Mouse (Mus musculus) brain, embryonic 14.5 days (tissue): ENCODE measurements around the gene Hist1h2af. TPM values are rescaled to one million over a fixed set of nuclear protein-coding genes. Genes with fewer than 3 reads are reported as not detected.

ENCODE experiments used
- DNase-seq: peaks from one replicate; pipeline ENCODE4 v3.0.0-alpha.2; 2011; ENCODE audit warnings: low read depth
- CTCF ChIP-seq: fragments of 200-500 bp; IDR thresholded peaks from 2 replicates; pipeline ENCODE4 v1.5.1; 2012; ENCODE audit warnings: inconsistent platforms, mild to moderate bottlenecking, moderate library complexity, borderline replicate concordance; ENCODE audit not compliant: insufficient read depth, insufficient read length; ENCODE audit errors: extremely low read depth
- POLR2A ChIP-seq: fragments of 200-500 bp; IDR thresholded peaks from 2 replicates; pipeline ENCODE4 v1.6.1; 2012; ENCODE audit warnings: mild to moderate bottlenecking, inconsistent platforms, borderline replicate concordance; ENCODE audit not compliant: poor library complexity, insufficient read depth, insufficient read length, severe bottlenecking; ENCODE audit errors: extremely low read depth
- polyA plus RNA-seq: library from polyadenylated mRNA; depleted of rRNA; stranded (reverse); fragments of >200 nt; gene quantifications from 2 replicates; pipeline ENCODE4 v1.2.3, GENCODE M21; 2012

The Hist1h2af gene
- polyA plus RNA-seq, 1 experiment = 536 TPM

DNA sequence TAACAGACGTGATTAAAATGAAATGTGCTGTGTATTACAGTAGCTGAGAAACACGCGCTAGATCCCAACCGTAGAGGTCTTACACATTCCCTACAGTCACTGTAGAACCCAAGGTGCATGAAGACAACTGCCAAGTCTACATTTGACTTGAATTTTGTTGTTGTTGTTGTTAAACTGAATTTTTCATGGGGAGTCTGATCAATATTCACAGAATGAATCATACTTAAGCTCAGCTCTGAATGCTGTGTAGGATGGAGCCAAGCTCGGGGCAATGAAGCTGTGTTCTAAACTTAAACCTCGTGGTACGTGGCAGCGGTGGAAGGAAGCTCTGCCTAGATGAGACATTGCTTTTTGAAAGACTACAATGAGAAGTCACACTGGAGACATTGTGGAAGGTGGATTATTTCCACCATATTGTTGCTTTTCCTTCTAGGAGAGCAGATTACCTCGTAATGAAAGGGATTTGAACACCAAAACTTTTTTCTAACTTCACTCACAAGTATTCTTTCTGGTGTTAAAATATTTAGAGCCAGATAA lies 31.6 kb upstream of the Hist1h2af start:
- no peak for DNase-seq
- TF ChIP-seq POLR2A = no peak
- TF ChIP-seq CTCF = no peak

DNA sequence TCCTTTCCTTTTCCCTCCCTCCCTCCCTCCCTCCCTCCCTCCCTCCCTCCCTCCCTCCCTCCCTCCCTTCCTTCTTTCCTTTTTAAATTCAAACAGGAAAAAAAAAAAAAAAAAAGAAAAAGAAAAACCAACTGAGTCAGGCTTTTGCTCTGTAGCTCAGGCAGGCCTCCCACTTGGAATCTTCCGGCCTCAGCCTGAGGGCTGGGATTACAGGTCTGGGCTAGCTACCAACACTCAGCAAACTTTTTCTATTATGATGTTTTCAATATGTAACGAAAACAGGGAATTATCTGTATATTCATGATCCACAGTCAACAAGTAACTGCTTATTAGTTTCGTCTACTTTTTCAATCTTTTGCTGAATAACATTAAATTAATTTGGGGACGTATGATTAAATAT lies 30.8 kb upstream of the Hist1h2af start:
- TF ChIP-seq CTCF (no peak), POLR2A (no peak)
- no peak for DNase-seq

DNA sequence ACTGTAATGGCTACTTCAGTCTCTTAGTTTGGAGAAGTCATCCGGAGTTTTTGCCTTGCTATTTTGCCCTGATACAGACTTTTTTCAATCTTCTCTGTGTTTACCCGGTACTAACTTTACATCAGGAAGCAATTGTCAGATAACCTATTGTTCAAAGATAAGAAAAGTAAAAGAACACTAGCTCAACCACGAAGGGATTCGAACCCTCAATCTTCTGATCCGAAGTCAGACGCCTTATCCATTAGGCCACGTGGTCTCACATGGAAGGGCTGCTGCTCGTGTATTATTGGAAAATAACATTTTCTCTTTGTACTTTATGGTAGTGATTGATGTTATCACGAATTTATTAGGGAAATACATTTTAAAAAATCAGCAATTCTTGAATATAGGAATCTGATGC lies 29.9 kb upstream of the Hist1h2af start:
- DNase-seq = peak; percentile 65
- TF ChIP-seq CTCF (no peak), POLR2A (no peak)

DNA sequence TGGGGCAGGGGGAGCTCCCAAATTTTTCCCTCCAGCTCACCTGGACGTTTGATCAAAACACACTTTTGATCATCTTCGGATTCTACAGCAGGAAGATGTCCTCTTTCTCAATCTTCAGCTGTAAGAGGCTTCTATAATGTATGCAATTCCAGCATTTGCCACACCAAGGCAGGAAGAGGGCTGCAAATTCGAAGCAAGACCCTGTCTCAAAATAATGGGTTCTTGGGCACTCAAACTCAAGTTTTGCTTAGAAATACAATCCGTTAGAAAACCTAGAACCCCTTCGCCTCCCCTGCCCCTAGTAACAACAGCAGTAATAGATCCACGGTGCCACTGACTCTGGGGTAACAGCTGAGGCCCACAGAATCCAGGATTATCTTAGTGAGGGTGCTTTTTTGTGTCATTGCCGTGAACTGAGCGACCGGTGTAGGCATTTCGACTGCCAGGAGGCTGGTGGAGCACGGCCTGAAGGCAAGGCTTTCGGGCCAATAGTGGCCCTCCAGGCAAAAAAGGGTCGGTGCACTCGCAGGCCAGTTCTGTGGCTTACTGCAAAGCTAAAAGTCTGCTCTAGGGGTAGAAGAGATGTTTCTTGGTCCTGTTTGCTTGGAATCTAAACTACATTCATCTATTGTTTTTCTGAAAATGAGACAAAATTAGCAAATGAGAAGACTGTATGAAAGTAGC lies 27.9 kb upstream of the Hist1h2af start:
- TF ChIP-seq CTCF (no peak), POLR2A (no peak)
- DNase-seq = no peak

DNA sequence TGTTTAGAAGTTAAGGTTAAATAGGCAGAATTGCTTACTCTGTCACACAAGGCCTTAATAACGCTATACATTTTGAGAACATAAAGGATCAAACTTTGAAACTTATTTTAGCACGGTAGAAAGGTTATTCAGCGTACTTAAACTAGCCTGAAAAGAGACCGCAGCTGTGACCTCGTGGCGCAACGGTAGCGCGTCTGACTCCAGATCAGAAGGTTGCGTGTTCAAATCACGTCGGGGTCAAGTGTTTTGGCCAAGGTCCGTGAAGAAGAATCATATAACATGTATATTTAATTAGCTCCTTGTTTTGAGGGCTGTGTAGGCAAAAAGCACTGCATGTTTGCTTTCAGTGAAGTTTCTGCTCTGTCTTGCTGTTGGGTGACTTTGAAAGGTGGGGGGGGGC lies 27.4 kb upstream of the Hist1h2af start:
- TF ChIP-seq POLR2A = no peak
- TF ChIP-seq CTCF = no peak
- DNase-seq = no peak

DNA sequence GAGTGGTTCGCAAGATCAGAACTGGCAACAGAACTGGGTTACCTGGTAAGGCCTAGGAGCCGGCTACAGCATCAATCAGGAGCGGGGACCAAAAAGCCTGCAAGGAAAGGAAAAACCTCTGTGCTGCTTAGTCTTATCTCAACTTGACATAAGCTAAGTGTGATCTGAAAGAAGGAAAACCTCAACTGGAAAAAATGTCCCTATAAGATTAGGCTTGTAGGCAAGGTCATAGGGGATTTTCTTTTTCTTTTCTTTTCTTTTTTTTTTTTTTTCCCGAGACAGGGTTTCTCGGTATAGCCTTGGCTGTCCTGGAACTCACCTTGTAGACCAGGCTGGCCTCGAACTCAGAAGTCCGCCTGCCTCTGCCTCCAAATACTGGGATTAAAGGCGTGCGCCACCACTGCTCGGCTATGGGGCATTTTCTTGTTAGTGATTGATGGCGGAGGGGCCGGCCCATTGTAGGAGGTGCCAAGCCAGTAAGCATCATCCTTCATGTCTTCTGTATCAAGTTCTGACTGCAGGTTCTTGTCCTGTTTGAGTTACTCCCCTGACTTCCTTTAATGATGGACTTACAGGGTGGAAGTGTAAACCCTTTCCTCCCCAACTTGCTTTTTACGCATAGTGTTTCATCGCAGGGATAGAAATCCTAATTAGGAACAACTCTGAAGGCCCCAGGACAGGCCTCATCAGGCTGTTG lies 26.7 kb upstream of the Hist1h2af start:
- TF ChIP-seq POLR2A (no peak), CTCF (no peak)
- DNase-seq = no peak

DNA sequence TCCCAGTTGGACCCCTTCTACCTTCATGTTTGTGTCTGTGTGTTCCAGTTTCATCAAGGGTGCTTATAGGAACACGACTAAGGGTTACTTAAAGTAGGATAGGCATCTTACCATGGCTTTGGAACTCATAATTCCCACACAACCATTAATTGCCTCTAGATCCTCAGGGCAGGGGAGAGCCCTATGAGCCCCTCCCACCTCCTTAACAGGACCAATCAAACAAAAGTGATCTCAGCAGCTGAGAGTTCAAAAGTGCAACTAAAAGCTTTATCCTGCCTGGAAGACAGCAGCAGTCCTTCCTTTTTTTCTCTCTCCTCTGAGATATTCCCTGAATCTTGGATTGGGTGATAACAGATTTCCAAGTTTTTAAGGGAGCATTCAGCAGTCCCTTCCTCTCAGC lies 23.6 kb upstream of the Hist1h2af start:
- TF ChIP-seq POLR2A (no peak), CTCF (no peak)

DNA sequence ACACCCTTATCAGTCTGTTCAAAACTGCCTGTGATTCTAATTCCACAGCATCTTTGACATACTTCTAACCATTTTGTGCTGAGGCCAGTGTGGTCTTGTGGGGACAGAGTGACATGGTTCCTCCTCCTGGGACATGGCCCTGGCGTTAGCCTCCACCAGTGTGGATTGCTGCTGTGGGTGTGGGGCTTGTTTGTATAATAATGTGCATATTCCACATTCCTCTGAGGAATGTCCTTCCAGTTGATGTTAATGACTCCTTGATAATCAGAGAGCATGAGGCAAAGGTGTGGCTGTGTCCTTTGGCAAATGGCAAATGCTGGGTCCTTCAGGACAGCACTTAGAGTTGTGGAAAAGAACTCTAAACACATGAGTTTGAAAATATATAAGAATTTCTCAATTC lies 20.2 kb upstream of the Hist1h2af start:
- no peak for DNase-seq
- TF ChIP-seq CTCF (no peak), POLR2A (no peak)

More for the DNA sequence above, 23.6 kb upstream of the Hist1h2af start:
- DNase-seq = no peak

DNA sequence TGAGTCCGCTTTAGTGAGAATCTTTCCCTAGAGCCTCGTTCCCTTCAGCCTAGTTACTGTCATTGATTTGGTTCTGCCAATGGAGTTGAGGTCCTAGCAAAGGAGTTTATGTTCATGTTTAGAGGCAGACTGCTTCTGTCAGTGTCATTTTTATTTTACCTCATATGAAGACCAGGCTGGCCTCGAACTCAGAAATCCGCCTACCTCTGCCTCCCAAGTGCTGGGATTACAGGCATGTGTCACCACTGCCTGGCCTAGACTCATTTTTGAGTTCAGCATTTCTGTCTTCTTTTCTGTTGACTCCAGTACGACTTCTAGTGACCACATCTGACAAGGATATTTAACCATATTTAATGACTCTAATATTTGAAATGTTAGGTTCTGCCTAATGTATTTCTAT lies 18.4 kb upstream of the Hist1h2af start:
- no peak for DNase-seq
- TF ChIP-seq POLR2A (no peak), CTCF (no peak)

DNA sequence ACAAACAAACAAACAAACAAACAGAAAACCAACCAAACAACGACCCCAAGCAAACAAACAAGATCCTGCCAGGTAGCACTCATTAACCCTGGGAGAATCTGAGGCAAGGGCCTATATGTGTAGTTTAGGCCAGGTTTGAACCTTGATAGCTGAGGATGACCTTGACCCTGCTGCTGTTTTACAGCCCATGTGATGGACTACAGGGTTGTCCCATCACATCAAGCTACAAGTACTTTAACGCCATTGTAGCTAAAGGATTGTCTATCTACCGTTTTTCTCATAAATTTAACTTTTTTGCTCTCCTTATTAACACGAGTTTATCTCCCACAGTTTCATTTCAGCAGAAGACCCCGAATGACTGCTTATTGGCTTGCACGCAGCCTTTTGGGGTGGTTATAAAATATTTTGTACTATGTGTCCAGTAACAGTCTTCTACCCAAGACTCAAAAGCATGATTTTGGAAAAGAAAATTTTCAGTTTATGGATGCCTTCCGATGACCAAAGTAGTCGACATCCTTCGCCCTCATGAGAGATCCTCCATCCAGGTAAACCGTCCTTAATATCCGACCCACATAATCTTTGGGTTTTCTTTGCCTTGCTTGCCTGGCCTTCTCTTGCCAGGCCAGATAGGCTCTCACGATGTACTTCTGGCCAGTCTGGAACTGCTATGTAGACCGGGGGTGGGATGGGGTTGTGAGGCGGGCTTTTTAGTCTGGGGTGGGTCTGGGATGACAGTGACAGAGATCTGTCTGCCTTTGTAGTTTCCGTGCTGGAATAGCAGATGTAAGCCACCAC lies 17.7 kb upstream of the Hist1h2af start:
- no peak for TF ChIP-seq POLR2A
- TF ChIP-seq CTCF = no peak
- no peak for DNase-seq

DNA sequence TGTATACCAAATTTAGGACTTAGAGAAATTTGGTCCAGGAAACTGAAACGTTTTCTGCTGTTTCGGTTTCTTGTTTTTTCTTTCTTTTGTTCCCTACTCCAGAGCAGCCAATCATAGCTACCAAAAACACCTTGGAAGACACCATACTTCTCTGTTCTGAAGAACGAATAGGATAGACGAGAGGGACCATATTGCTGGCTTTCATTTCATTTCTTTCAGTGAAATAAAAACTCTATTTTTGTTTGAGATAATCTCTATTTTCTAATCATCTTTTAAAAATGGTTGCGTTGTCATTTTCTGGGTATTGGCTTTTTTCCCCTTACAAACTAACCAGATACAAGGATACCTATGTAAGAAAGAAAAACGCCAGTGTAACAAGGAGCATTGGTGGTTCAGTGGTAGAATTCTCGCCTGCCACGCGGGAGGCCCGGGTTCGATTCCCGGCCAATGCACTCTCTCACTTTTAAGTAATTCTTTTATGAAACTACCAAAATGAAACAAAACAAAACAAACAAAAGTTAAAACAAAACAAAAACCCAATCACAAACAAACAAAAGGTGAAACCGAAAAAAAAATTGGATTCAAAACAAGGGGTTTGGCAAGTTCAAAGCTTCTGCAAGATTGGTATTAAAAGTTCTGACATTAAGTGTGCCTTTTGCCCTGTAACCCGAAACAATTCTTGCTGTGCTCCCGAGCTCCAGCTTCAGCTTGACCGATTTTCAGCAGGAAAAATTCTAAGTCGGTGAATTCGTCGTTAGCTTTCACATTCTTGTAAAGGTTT lies 16.7 kb upstream of the Hist1h2af start:
- TF ChIP-seq POLR2A (no peak), CTCF (no peak)
- peak; percentile 89 for DNase-seq

DNA sequence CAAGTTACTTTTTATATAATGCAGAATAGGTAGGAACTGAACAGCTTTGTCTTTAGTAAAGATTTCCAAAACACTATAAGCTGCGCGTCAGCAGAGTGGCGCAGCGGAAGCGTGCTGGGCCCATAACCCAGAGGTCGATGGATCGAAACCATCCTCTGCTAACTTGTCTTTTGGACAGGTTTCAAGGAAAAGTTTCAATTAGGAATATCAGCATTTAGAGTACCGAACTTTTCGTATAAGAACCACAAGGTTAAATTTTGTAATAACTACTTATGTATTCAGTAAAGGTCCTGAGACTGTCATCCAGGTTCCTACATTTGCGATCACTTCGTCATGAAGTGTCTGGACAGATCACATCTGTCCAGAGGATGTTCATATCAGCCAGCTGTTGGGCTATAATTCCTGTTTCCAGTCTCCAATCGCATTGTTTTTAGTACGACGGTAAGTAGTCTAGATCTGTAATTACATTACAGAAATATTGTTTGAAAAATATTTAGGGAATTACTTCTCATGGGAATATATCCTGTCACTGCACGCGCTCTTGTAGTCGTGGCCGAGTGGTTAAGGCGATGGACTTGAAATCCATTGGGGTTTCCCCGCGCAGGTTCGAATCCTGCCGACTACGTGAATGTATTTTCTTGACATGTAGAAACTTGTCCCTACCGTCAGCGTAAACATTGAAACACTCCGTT lies 16.0 kb upstream of the Hist1h2af start:
- peak; percentile 92 for DNase-seq
- no peak for TF ChIP-seq CTCF
- TF ChIP-seq POLR2A = no peak
